Mouse (Mus musculus) cerebellum, adult 2 months (tissue): ENCODE results near the gene Apold1. TPM values are rescaled to one million over a fixed set of nuclear protein-coding genes. Genes with fewer than 3 reads are reported as not detected.

ENCODE experiments used
- DNase-seq, 2 experiments: peaks; one replicate each; pipeline ENCODE4 v3.0.0; 2021
- H3K27ac ChIP-seq: fragments of 200-500 bp; 2 replicates; pipeline ENCODE4 v1.5.1; 2012; ENCODE audit warnings: low read length, control low read depth, inconsistent platforms; ENCODE audit not compliant: insufficient read depth
- H3K27me3 ChIP-seq: fragments of 200-500 bp; 2 replicates; pipeline ENCODE4 v1.6.1; 2012; ENCODE audit warnings: inconsistent platforms, mild to moderate bottlenecking, low read length, moderate library complexity; ENCODE audit not compliant: control insufficient read depth, insufficient read depth
- H3K4me1 ChIP-seq: fragments of 200-500 bp; 2 replicates; pipeline ENCODE4 v1.6.1; 2011; ENCODE audit warnings: low read length; ENCODE audit not compliant: control insufficient read depth, insufficient read depth
- H3K4me3 ChIP-seq: fragments of 200-500 bp; replicated peaks from 2 replicates; pipeline ENCODE3; 2011; ENCODE audit warnings: mild to moderate bottlenecking, low read depth, low read length, control low read depth; ENCODE audit not compliant: insufficient read depth
- CTCF ChIP-seq: fragments of 200-500 bp; IDR thresholded peaks from 2 replicates; pipeline ENCODE4 v1.5.1; 2011; ENCODE audit warnings: low read depth, mild to moderate bottlenecking, control low read depth, low read length, moderate library complexity, borderline replicate concordance; ENCODE audit not compliant: insufficient read depth
- POLR2A ChIP-seq: fragments of 200-500 bp; IDR thresholded peaks from 2 replicates; pipeline ENCODE4 v1.6.1; 2011; ENCODE audit warnings: low read length, control low read depth, borderline replicate concordance; ENCODE audit not compliant: insufficient read depth
- WGBS: fragments of 180-500 bp; shearing (Covaris S2); methylation state at CpG from one replicate; pipeline ENCODE4 v1.1.7; 2018; 5-methylcytosine and 5-hydroxymethylcytosine counted together
- polyA plus RNA-seq: library from polyadenylated mRNA; depleted of rRNA; stranded (reverse); fragments of >200 nt; gene quantifications from 2 replicates; pipeline ENCODE4 v1.2.3, GENCODE M21; 2012

The Apold1 gene
- polyA plus RNA-seq, 1 experiment: 1.5 TPM

DNA sequence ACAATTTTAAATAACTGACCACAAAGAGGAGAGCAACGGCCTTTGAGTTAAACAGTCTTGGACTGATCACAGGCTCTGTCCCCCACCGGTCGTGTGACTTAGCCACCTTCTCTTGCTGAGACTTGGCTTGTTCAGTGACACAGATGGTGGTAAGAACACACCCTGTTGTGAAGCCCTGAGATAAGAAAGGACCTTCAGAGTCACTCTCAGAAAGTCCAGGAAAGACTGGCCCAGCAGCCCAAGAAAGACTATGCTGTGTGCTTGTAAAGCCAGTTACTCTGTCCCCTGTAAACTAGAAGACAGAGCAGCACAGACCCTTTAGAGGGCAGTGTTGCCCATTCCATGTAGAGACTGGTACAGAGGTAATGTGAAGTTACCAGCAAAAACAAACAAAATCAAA, 3.2 kb downstream of the Apold1 start:
- 42% methylated on average over 3 of the region's 3 CpGs for WGBS
- Histone ChIP-seq H3K27me3 (no peaks in the 10 kb centered on the region), H3K4me3 (no peak overlapping the region), H3K27ac (no peak overlapping the region), H3K4me1 (no peaks in the 10 kb centered on the region)
- TF ChIP-seq POLR2A (no peak), CTCF (peak; percentile 24; the same call in 1 of the 2 replicates)
- peak; percentile 26 to 30 for DNase-seq

DNA sequence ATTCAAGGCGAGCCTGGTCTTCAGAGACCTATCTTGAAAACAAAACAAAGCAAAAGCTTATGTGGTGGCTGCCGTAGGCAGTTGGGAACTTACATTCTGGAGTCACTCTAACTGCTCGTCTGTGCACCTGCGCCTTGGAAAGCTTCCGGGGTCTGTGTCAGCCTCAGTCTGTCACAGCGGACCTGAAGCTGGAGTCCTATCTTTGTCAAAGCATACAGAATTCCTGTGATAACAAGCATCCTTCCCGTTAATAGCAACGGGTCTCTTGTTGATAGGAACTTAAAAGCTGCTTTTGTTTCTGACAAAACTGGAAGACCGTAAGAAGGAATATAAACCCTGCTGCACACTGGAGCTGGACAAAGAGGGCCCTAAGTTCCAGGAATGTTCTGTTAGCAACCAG, 6.9 kb downstream of the Apold1 start:
- DNase-seq: no peak
- no peak overlapping the region for H3K27ac ChIP-seq
- no peak overlapping the region for H3K4me3 ChIP-seq

DNA sequence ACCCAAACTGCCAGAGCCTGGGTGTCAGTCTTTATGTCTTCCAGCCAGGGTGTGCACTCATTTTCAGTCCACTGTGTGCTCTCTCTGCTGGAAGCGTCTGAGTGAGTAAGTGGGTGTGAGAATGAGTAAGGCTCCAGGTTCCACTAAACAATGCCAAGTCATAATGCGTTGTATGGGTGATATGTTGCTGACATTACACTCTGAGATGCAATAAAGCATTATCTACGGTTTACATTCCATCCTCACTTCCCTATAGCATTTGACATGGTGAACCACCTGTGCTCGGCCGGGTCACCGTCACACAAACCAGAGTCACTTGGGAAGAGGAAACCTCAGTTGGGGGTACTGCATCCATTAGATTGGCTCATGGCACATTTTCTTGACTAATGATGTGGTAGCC, 9.2 kb downstream of the Apold1 start:
- DNase-seq: no peak
- H3K27ac ChIP-seq: no peak overlapping the region
- TF ChIP-seq CTCF: no peak
- TF ChIP-seq POLR2A: no peak
- H3K27me3 ChIP-seq: no peaks in the 10 kb centered on the region
- WGBS: 86% methylated on average over 6 of the region's 6 CpGs
- H3K4me3 ChIP-seq: no peak overlapping the region
- no peaks in the 10 kb centered on the region for H3K4me1 ChIP-seq

More for the DNA sequence above, 6.9 kb downstream of the Apold1 start:
- Histone ChIP-seq H3K27me3 (no peaks in the 10 kb centered on the region), H3K4me1 (no peaks in the 10 kb centered on the region)
- WGBS: 81% methylated on average over 9 of the region's 9 CpGs
- TF ChIP-seq POLR2A: no peak

DNA sequence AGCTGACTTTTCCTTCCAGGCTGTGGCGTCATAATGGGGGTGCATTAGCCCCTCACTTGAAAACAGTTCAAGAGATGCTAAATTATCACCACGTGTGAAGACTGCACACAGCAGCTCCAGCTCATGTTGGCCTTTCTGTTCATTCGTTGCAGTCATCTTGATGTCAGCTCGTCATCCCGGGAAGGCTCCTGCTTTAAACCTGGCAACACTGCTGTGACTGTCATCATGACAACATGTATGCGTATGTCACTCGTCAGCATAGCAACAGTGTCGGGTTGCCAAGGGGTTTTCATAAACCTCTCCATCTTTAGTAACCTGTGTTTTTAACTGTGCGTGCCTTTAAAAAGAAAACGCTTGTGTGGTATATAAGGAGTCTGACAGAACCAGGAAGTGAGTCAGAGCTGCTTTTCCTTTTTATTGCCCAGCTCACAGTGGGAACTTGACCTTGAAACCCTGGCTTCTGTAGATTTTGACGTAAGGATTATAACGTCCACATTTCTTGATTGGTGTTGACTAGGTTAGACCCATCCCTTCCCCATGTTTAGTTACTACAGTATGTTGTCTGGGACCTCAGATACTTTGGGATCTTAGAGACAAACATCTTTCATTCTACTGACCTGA, 12.6 kb downstream of the Apold1 start:
- no peaks in the 10 kb centered on the region for H3K4me1 ChIP-seq
- no peak for DNase-seq
- no peak overlapping the region for H3K27ac ChIP-seq
- 52% methylated on average over 12 of the region's 12 CpGs for WGBS
- no peaks in the 10 kb centered on the region for H3K27me3 ChIP-seq
- H3K4me3 ChIP-seq: no peak overlapping the region
- no peak for TF ChIP-seq CTCF
- TF ChIP-seq POLR2A: no peak

DNA sequence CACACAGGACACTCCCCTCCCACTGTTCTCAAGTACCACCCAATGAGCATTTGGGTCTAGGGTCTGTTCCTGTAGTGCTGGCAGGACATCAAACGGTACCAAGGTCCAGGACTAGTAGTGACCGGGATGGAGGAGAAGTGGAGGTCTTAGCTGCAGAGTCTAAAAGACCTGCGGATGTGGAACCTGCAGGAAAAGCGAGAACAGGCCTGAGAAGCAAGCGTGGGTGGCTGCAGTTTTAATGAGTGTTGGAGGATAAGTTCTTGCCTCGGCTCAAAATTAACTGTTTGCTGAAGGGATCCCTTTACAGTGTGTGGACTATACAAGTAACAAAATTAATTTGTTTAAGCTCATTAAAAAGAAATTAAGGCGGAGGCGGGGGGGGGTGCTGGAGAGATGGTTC, 13.5 kb downstream of the Apold1 start:
- Histone ChIP-seq H3K27ac (no peak overlapping the region), H3K4me3 (no peak overlapping the region), H3K4me1 (no peaks in the 10 kb centered on the region), H3K27me3 (no peaks in the 10 kb centered on the region)
- no peak for TF ChIP-seq POLR2A
- no peak for TF ChIP-seq CTCF
- DNase-seq: no peak
- 79% methylated on average over 8 of the region's 8 CpGs for WGBS

DNA sequence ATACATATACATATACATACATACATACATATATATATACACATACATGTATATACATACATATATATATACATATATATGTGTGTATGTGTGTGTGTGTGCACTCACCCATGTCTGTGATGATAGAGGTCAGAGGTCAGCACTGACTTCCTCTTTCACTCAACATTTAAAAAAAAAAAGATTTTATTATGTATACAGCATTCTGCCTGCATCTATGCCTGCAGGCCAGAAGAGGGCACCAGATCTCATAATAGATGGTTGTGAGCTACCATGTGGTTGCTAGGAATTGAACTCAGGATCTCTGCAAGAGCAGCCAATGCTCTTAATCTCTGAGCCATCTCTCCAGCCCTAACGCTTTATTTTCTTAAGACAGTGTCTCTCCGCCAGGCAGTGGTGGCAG, 15.4 kb downstream of the Apold1 start:
- H3K27ac ChIP-seq: no peak overlapping the region
- TF ChIP-seq CTCF (no peak), POLR2A (no peak)
- H3K27me3 ChIP-seq: no peaks in the 10 kb centered on the region
- WGBS: 90% methylated on average over 2 of the region's 2 CpGs
- DNase-seq: no peak
- no peak overlapping the region for H3K4me3 ChIP-seq
- no peaks in the 10 kb centered on the region for H3K4me1 ChIP-seq

DNA sequence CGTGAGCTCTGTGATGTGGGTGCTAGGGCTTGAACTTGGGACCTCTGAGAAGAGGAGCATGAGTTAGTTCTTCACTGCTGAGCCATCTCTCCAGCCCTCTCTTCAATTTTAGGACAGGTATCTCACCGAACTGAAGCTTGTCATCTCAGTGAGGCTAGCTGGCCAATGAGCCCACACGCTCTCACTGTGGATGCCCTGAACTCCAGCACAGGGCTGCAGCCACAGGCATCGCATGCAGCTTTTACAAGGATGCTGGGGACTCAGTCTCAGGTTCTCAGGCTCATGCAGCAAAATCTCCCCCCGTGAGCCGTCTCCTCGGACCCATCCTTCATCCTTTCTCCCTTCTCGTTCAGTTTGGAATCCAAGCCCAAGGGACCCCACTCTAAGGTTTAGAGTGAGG, 16.6 kb downstream of the Apold1 start:
- DNase-seq: no peak
- no peak for TF ChIP-seq CTCF
- TF ChIP-seq POLR2A: no peak
- 91% methylated on average over 8 of the region's 8 CpGs for WGBS
- Histone ChIP-seq H3K4me3 (no peak overlapping the region), H3K27me3 (no peaks in the 10 kb centered on the region), H3K27ac (no peak overlapping the region), H3K4me1 (no peaks in the 10 kb centered on the region)

DNA sequence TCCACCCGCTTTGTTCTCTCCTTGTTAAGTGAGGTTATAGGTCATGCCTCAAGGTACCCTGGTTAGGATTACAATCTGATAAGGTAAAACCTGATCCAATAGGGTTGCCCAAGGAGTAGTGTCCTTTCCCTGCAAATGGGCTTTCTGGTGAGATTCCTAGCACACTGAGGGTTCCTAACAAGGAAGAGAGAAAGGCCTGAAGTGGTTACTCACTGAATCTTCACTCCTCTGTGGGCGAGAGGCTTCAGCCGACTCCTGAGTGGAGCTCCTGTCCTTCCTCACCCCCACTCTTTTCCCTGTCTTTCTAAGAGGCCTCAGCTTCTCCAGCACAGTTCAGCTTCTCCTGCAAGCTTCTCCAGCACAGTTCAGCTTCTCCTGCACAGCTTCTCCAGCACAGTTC, 17.3 kb downstream of the Apold1 start:
- DNase-seq: no peak
- 78% methylated on average over 3 of the region's 3 CpGs for WGBS
- Histone ChIP-seq H3K27ac (no peak overlapping the region), H3K4me3 (no peak overlapping the region), H3K4me1 (no peaks in the 10 kb centered on the region), H3K27me3 (no peaks in the 10 kb centered on the region)
- TF ChIP-seq POLR2A (no peak), CTCF (no peak)
